Mouse (Mus musculus): ENCODE data around the gene Lhfpl2. TPM values are rescaled to one million over a fixed set of nuclear protein-coding genes. Genes with fewer than 3 reads are reported as not detected.
A peak's percentile ranks its signal among the peaks of the same experiment; 100 is the strongest.

Gene Lhfpl2
- polyA plus RNA-seq, 1 experiment from 2014 or later = 51.5 TPM

GRCm38 (mm10) chr13:94115476-94115875, 57.9 kb downstream of the Lhfpl2 start:
- H3K36me3 ChIP-seq (ENCODE audit: insufficient read depth, low read length) = 0 out of 2 replicates have a peak, but pooled peaks cover 2% of the 10 kb centered on the region
- peak overlapping the region; percentile 87 for H3K27ac ChIP-seq
- H3K9ac ChIP-seq (ENCODE audit: low read depth, low read length) = no peak overlapping the region
- H3K27me3 ChIP-seq (ENCODE audit: insufficient read depth, low read length) = no peaks in the 10 kb centered on the region
- no peak overlapping the region for H3K4me2 ChIP-seq (ENCODE audit: low read length)
- 21% methylated on average over 4 of the region's 4 CpGs for WGBS
- no peak overlapping the region for H3K4me3 ChIP-seq (replicated peaks; ENCODE audit: low read depth, low read length)
- H3K9me3 ChIP-seq (replicated peaks; ENCODE audit: low read length) = no peaks in the 10 kb centered on the region
- peak; percentile 21; the same call in 1 of the 2 replicates for TF ChIP-seq CTCF (IDR thresholded peaks at IDR 0.05; ENCODE audit: low read depth)
- DNase-seq (ENCODE audit: low spot score) (no peak), ATAC-seq (replicated peaks; ENCODE audit: low FRiP score, low read depth) (no peak; the same call in 1 of the 2 replicates)
- peaks cover 30% of the 10 kb centered on the region for H3K4me1 ChIP-seq (replicated peaks; ENCODE audit: insufficient read depth, low read length)

GRCm38 (mm10) chr13:94116705-94117410, 59.3 kb downstream of the Lhfpl2 start:
- peak; percentile 94 for DNase-seq (ENCODE audit: low spot score)

GRCm38 (mm10) chr13:94117522-94117921, 59.9 kb downstream of the Lhfpl2 start:
- ATAC-seq (replicated peaks; ENCODE audit: low FRiP score, low read depth) (no peak), DNase-seq (ENCODE audit: low spot score) (no peak)
- Histone ChIP-seq H3K4me1 (replicated peaks; ENCODE audit: insufficient read depth, low read length) (peaks cover 30% of the 10 kb centered on the region), H3K4me2 (ENCODE audit: low read length) (no peak overlapping the region), H3K27ac (peak overlapping the region; percentile 87), H3K36me3 (ENCODE audit: insufficient read depth, low read length) (no peaks in the 10 kb centered on the region), H3K4me3 (replicated peaks; ENCODE audit: low read depth, low read length) (no peak overlapping the region), H3K9ac (ENCODE audit: low read depth, low read length) (no peak overlapping the region), H3K9me3 (replicated peaks; ENCODE audit: low read length) (no peaks in the 10 kb centered on the region), H3K27me3 (ENCODE audit: insufficient read depth, low read length) (no peaks in the 10 kb centered on the region)
- WGBS = 86% methylated on average over 10 of the region's 10 CpGs
- no peak for TF ChIP-seq CTCF (IDR thresholded peaks at IDR 0.05; ENCODE audit: low read depth)

More at GRCm38 (mm10) chr13:94116705-94117410, 59.3 kb downstream of the Lhfpl2 start:
- peak; percentile 73 for ATAC-seq (replicated peaks; ENCODE audit: low FRiP score, low read depth)
- Histone ChIP-seq H3K9me3 (replicated peaks; ENCODE audit: low read length) (no peaks in the 10 kb centered on the region), H3K27ac (peak overlapping the region; percentile 87), H3K4me1 (replicated peaks; ENCODE audit: insufficient read depth, low read length) (peaks cover 30% of the 10 kb centered on the region), H3K36me3 (ENCODE audit: insufficient read depth, low read length) (no peaks in the 10 kb centered on the region), H3K9ac (ENCODE audit: low read depth, low read length) (no peak overlapping the region), H3K4me2 (ENCODE audit: low read length) (peak overlapping the region; percentile 34), H3K27me3 (ENCODE audit: insufficient read depth, low read length) (no peaks in the 10 kb centered on the region), H3K4me3 (replicated peaks; ENCODE audit: low read depth, low read length) (no peak overlapping the region)
- no peak for TF ChIP-seq CTCF (IDR thresholded peaks at IDR 0.05; ENCODE audit: low read depth)
- 10% methylated on average over 13 of the region's 13 CpGs for WGBS

- Histone ChIP-seq H3K4me1 (replicated peaks; ENCODE audit: insufficient read depth, low read length) (peaks cover 30% of the 10 kb centered on the region), H3K27ac (0 out of 2 replicates have a peak overlapping the region, but pooled peaks have one; percentile 87), H3K4me3 (replicated peaks; ENCODE audit: low read depth, low read length) (no peak overlapping the region), H3K36me3 (ENCODE audit: insufficient read depth, low read length) (peaks cover 3% of the 10 kb centered on the region; the same call in 1 of the 2 replicates), H3K9me3 (replicated peaks; ENCODE audit: low read length) (no peaks in the 10 kb centered on the region), H3K9ac (ENCODE audit: low read depth, low read length) (no peak overlapping the region), H3K27me3 (ENCODE audit: insufficient read depth, low read length) (no peaks in the 10 kb centered on the region), H3K4me2 (ENCODE audit: low read length) (no peak overlapping the region)
- ATAC-seq (replicated peaks; ENCODE audit: low FRiP score, low read depth) (no peak), DNase-seq (ENCODE audit: low spot score) (no peak)
- peak; percentile 49; the same call in 1 of the 2 replicates for TF ChIP-seq CTCF (IDR thresholded peaks at IDR 0.05; ENCODE audit: low read depth)
- 100% methylated on average over 1 of the region's 1 CpGs for WGBS
Observed at GRCm38 (mm10) chr13:94118091-94118490, 60.5 kb downstream of the Lhfpl2 start.

GRCm38 (mm10) chr13:94119309-94119708, 61.7 kb downstream of the Lhfpl2 start:
- 88% methylated on average over 5 of the region's 5 CpGs for WGBS
- Histone ChIP-seq H3K27ac (no peak overlapping the region), H3K4me1 (replicated peaks; ENCODE audit: insufficient read depth, low read length) (peaks cover 30% of the 10 kb centered on the region), H3K4me3 (replicated peaks; ENCODE audit: low read depth, low read length) (no peak overlapping the region), H3K9me3 (replicated peaks; ENCODE audit: low read length) (no peaks in the 10 kb centered on the region), H3K9ac (ENCODE audit: low read depth, low read length) (no peak overlapping the region), H3K4me2 (ENCODE audit: low read length) (no peak overlapping the region), H3K27me3 (ENCODE audit: insufficient read depth, low read length) (no peaks in the 10 kb centered on the region), H3K36me3 (ENCODE audit: insufficient read depth, low read length) (peaks cover 6% of the 10 kb centered on the region; the same call in 1 of the 2 replicates)
- no peak for TF ChIP-seq CTCF (IDR thresholded peaks at IDR 0.05; ENCODE audit: low read depth)
- DNase-seq (ENCODE audit: low spot score) (no peak), ATAC-seq (replicated peaks; ENCODE audit: low FRiP score, low read depth) (no peak)

- no peak overlapping the region for H3K27ac ChIP-seq
- 81% methylated on average over 16 of the region's 16 CpGs for WGBS
- H3K9ac ChIP-seq (ENCODE audit: low read depth, low read length) = no peak overlapping the region
- H3K27me3 ChIP-seq (ENCODE audit: insufficient read depth, low read length) = no peaks in the 10 kb centered on the region
- no peak overlapping the region for H3K4me2 ChIP-seq (ENCODE audit: low read length)
- DNase-seq (ENCODE audit: low spot score) = no peak
- ATAC-seq (replicated peaks; ENCODE audit: low FRiP score, low read depth) = no peak
- H3K9me3 ChIP-seq (replicated peaks; ENCODE audit: low read length) = no peaks in the 10 kb centered on the region
- TF ChIP-seq CTCF (IDR thresholded peaks at IDR 0.05; ENCODE audit: low read depth) = no peak
- no peak overlapping the region for H3K4me3 ChIP-seq (replicated peaks; ENCODE audit: low read depth, low read length)
- H3K36me3 ChIP-seq (ENCODE audit: insufficient read depth, low read length) = peaks cover 6% of the 10 kb centered on the region; the same call in 1 of the 2 replicates
- no peaks in the 10 kb centered on the region for H3K4me1 ChIP-seq (replicated peaks; ENCODE audit: insufficient read depth, low read length)
Observed at GRCm38 (mm10) chr13:94122703-94123592, 65.4 kb downstream of the Lhfpl2 start.
